Mouse (Mus musculus): ENCODE results near the gene Glod4.

- TF ChIP-seq CTCF (IDR thresholded peaks at IDR 0.05; ENCODE audit: extremely low read depth, insufficient read length, insufficient replicate concordance, low read depth, low read length): no peak
- TF ChIP-seq POLR2A (IDR thresholded peaks at IDR 0.05; ENCODE audit: low read depth, low read length): no peak
These were observed 122.4 kb downstream of the Glod4 start for GRCm38 (mm10) chr11:76121086-76121485.

All from small intestine, adult 2 months (tissue).